Mouse (Mus musculus) megakaryocyte, embryonic 14.5 days (primary cell): ENCODE results near the gene Mras. TPM values are rescaled to one million over a fixed set of nuclear protein-coding genes. Genes with fewer than 3 reads are reported as not detected.

Experiments used
- H3K27me3 ChIP-seq: replicated peaks from 2 replicates; pipeline ENCODE3; 2012; ENCODE audit warnings: inconsistent platforms
- H3K36me3 ChIP-seq: replicated peaks from 2 replicates; pipeline ENCODE3; 2012; ENCODE audit warnings: low read length, inconsistent platforms, mixed read lengths
- H3K4me1 ChIP-seq: 2 replicates; pipeline ENCODE4 v1.6.1; 2012; ENCODE audit warnings: inconsistent platforms
- H3K4me3 ChIP-seq: replicated peaks from 2 replicates; pipeline ENCODE3; 2012; ENCODE audit warnings: moderate library complexity, mild to moderate bottlenecking, inconsistent platforms
- H3K9me3 ChIP-seq: 2 replicates; pipeline ENCODE4 v1.6.1; 2012; ENCODE audit warnings: inconsistent platforms
- FLI1 ChIP-seq: IDR thresholded peaks from 2 replicates; pipeline ENCODE4 v1.6.1; 2012; ENCODE audit warnings: low read length, inconsistent platforms, mixed read lengths
- GATA1 ChIP-seq: IDR thresholded peaks from 3 replicates; pipeline ENCODE4 v1.6.1; 2012; ENCODE audit warnings: mixed read lengths, low read length, inconsistent platforms, borderline replicate concordance
- polyA plus RNA-seq: library from polyadenylated mRNA; stranded (reverse); fragments of >175 nt; gene quantifications from 2 replicates; pipeline ENCODE4 v1.2.3, GENCODE M21; 2012; ENCODE audit warnings: low replicate concordance; ENCODE audit not compliant: insufficient read depth

Gene Mras
- polyA plus RNA-seq, 1 experiment: 0.09 TPM

DNA sequence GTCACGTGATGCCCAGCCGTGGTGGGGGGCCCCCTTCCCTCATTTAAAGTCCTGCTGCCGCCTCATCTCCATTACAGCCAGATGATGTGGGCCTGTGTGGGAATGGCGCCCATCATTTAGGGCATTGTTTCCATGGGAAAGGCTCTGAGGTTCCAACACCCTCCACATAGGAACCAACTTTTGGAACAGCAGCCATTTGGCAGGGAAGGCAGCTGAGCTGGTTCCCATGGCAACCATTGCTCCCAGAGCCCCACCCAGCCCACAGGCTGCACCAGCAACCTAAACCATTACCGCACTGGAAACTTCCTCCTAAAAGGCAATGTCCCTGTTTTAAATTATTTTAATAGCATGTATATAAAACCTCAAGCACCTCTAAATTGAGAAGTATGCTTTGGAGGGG lies 18.8 kb downstream of the Mras start:
- H3K4me3 ChIP-seq: no peak overlapping the region
- H3K27me3 ChIP-seq: peaks cover 54% of the 10 kb centered on the region
- TF ChIP-seq FLI1 (no peak), GATA1 (no peak)
- H3K9me3 ChIP-seq: no peaks in the 10 kb centered on the region
- no peaks in the 10 kb centered on the region; the same call in 1 of the 2 replicates for H3K4me1 ChIP-seq
- H3K36me3 ChIP-seq: no peaks in the 10 kb centered on the region

DNA sequence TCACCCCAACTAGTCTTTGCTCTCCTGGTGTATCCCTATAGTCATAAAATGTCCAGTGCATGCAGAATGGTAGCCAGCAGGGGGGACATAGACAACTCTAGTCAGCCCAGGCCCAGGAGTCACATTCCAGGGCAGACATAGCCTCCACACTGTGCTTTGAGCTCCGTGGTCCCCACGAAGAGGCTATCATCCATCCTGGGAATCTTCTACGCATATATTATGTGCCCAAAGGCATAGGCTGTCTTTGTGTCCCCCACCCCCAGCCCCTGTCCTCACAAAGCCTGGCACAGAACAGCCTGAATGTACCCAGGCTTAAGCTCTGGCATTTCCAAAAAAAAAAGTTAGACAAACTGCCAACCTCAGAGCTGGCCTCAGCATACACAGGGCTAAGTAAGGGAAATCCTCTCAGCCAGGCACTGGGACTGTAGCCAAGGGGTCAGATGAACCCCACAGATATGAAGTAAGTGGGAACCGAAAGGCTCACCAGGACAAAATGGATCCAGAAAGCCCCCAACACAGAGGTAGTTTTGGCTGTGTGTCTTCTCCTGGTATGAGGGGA lies 19.8 kb downstream of the Mras start:
- Histone ChIP-seq H3K36me3 (no peaks in the 10 kb centered on the region), H3K4me3 (no peak overlapping the region), H3K4me1 (no peaks in the 10 kb centered on the region; the same call in 1 of the 2 replicates), H3K9me3 (no peaks in the 10 kb centered on the region), H3K27me3 (peaks cover 59% of the 10 kb centered on the region)
- no peak for TF ChIP-seq FLI1
- no peak for TF ChIP-seq GATA1

DNA sequence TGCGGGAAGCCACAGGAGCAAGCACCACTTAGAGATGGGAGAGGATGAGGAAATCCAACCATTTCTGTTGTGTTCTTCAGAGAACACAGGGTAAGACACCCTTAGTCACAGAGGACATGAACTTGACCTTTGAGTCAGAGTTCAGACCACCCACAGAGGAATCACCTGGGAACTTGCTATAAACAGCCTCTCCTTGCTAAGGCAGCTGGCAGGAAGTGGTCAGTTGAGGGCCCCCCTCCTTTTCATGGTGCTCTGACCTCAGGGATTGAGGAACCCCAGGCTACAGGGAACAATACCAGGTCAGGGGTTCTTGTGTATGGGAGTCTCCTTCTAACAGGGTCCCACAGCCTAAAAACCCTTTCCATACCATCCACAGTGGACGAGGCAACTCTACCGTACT lies 20.4 kb downstream of the Mras start:
- H3K4me1 ChIP-seq: no peaks in the 10 kb centered on the region; the same call in 1 of the 2 replicates
- peaks cover 57% of the 10 kb centered on the region for H3K27me3 ChIP-seq
- TF ChIP-seq GATA1 (no peak), FLI1 (no peak)
- no peaks in the 10 kb centered on the region for H3K36me3 ChIP-seq
- no peak overlapping the region for H3K4me3 ChIP-seq
- H3K9me3 ChIP-seq: no peaks in the 10 kb centered on the region

DNA sequence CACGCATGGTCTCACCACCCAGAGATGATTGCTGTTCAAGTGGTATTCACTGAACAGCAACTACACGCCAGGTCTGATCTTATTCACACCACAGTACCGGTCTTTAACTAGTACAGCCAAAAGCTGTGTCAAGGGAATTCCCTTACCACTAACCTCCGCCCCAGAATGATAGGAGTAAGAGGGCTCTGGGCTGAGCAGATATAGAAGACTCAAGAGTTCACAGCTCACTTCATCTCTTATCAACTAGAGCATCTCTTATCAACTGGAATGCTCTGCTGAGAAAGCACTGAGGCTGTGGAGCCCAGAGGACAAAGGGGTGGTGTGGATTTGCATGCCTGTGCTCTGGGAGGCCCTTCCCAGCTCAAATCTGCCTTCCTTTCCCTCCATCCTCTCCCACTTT lies 25.4 kb downstream of the Mras start:
- H3K4me3 ChIP-seq: no peak overlapping the region
- H3K4me1 ChIP-seq: no peaks in the 10 kb centered on the region; the same call in 1 of the 2 replicates
- TF ChIP-seq FLI1: no peak
- TF ChIP-seq GATA1: no peak
- H3K27me3 ChIP-seq: peaks cover 23% of the 10 kb centered on the region
- H3K9me3 ChIP-seq: no peaks in the 10 kb centered on the region
- no peaks in the 10 kb centered on the region for H3K36me3 ChIP-seq

DNA sequence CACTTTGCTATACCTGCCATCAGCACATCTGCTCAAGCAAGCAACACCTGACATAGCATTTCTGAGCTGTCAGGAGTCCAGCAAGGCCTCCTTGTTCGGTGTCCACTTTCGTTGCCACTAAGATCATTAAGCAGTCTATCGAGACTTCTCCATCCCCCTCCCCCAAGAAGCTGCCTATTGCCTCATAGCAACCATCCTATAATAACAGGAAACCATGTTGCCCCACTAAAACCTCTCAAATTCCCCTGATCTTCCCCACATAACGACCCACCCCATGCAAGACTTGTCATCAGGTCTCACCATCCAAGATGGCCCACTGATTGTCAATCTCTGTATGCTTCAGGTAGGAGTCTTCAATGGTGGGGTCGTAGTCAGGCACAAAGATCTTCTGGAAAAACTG lies 26.1 kb downstream of the Mras start:
- H3K9me3 ChIP-seq: no peaks in the 10 kb centered on the region
- H3K4me3 ChIP-seq: no peak overlapping the region
- no peaks in the 10 kb centered on the region; the same call in 1 of the 2 replicates for H3K4me1 ChIP-seq
- no peaks in the 10 kb centered on the region for H3K36me3 ChIP-seq
- TF ChIP-seq FLI1 (no peak), GATA1 (no peak)
- peaks cover 22% of the 10 kb centered on the region for H3K27me3 ChIP-seq

DNA sequence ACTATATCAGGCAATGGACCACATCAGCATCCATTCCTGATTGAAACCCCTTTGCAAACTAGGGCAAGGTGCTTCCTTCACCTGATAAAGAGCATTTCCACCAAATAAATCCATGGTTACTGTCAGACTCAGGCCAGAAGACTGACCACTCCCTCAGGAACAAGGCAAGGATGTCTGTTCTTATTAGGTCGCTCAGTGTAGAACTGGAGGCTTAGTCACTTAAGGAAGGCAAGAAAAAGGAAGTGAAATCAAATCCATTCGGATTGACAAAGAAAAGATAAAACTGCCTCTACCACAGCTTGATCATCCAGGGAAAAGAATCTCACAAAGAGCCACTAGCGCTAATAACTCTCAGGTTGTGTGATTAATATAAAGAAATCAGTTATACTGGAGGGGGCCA lies 27.9 kb downstream of the Mras start:
- TF ChIP-seq FLI1: no peak
- no peak for TF ChIP-seq GATA1
- no peaks in the 10 kb centered on the region; the same call in 1 of the 2 replicates for H3K4me1 ChIP-seq
- no peak overlapping the region for H3K4me3 ChIP-seq
- H3K36me3 ChIP-seq: no peaks in the 10 kb centered on the region
- H3K27me3 ChIP-seq: peaks cover 17% of the 10 kb centered on the region
- no peaks in the 10 kb centered on the region for H3K9me3 ChIP-seq

DNA sequence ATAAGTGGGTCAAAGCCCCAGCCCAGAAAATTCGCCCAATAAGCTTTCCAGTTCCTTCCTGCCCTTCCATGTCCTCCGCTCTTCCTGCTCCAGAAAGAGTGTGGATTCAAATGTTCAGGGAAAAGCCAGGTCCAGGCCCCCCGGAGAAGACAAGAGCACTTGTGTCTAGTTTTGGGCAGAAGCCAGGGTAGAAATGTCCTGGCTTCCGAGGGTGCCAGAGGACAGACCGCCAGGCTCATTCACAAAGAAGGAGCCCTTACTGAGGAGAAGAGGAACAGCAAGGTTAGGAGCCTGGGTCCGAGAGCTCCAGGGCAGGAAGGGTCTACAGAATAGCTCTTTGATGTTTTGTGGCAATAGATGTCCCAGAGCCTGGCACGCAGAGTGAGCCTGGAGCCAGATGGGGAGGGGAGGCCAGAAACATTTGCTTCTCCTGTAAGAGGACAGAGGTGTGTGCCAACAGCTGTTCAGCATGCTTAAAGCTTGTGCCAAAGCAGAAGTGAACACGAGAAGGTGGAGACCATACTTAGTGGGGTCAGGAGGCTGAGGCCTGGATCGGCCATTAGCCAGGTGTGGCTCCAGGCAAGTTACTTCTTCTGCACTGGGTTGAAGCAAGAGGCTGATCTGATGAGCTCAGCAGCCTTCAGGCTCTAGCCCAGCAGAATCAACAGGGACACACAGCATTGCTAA lies 35.8 kb downstream of the Mras start:
- H3K27me3 ChIP-seq: peaks cover 24% of the 10 kb centered on the region
- no peaks in the 10 kb centered on the region; the same call in 1 of the 2 replicates for H3K4me1 ChIP-seq
- no peaks in the 10 kb centered on the region for H3K36me3 ChIP-seq
- no peaks in the 10 kb centered on the region for H3K9me3 ChIP-seq
- no peak overlapping the region for H3K4me3 ChIP-seq
- no peak for TF ChIP-seq GATA1
- no peak for TF ChIP-seq FLI1

DNA sequence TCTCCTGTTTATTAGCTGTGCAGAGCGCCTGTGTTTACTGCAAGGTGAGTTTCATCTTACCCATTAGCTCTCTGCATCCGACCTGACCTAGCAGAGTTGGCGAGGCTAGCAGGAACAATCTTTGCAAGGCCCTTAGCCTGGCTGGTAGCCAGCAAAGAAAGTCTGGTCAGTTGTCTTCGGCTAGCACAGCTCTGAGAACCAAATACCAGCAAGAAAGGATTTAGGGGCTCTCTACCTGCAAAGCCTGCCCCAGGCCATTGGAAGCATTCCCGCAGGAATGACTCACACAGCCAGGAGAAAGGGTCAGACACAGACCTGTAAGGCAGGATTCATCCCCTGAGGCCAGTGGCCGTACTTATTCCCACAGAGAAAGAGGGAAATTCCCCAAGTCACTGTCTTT lies 36.4 kb downstream of the Mras start:
- Histone ChIP-seq H3K4me3 (no peak overlapping the region), H3K9me3 (no peaks in the 10 kb centered on the region), H3K36me3 (no peaks in the 10 kb centered on the region), H3K27me3 (peaks cover 29% of the 10 kb centered on the region), H3K4me1 (no peaks in the 10 kb centered on the region; the same call in 1 of the 2 replicates)
- TF ChIP-seq GATA1: no peak
- TF ChIP-seq FLI1: no peak

DNA sequence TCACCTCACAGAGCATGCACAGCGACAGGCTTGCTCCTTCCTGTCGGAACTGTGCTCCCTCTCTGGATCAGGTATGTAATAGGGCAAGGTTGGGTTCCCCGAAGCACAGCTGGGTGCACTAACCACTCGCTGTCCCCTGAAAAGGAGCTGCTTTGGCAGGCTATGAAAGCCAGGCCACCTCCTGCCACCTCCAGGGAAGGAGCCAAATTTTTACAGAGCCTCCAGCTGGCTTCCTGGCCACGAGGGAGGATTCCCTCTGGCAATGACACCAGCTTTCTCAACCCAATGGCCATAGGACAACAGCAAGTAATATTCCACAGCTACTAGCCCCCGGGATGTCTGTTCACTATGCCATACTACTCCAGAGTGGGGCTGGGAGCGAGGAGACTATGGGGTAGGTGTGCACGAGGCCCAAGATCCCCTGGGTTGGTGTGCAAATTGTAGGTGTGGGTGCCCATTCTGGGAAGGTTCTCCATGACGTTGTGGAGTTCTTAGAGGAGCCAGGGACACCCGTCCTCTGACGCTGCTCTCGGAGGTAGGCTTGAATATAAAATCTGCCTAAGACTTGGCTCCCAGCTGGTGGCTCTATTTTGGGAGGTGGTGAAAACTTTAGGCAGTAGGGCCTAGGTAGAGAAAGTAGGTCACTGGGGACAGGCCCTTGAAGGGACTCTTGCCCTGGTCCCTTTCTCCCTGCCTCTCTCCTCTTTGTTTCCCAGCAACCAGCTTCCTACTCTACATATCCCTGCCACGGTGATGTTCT lies 39.9 kb downstream of the Mras start:
- no peaks in the 10 kb centered on the region for H3K36me3 ChIP-seq
- H3K4me1 ChIP-seq: no peaks in the 10 kb centered on the region; the same call in 1 of the 2 replicates
- H3K9me3 ChIP-seq: no peaks in the 10 kb centered on the region
- no peak overlapping the region for H3K4me3 ChIP-seq
- H3K27me3 ChIP-seq: peaks cover 45% of the 10 kb centered on the region
- no peak for TF ChIP-seq GATA1
- TF ChIP-seq FLI1: no peak

DNA sequence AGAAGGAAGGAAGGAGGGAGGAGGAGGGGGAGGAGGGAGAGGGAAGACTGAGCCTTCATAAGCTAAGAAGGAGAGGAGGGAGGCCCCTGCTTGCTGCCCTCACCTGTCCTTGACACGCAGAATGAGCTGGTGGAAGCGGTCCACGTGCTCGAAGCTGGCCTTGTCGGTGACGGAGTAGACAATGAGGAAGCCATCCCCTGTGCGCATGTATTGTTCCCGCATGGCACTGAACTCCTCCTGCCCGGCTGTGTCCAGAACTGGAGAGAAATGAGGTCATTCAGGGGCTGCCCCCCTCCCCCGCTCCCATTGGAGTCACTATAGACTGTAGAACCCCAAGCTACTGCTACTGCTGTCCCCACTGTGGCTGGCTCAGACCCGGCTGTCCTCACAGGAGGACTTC lies 42.8 kb downstream of the Mras start:
- H3K4me3 ChIP-seq: no peak overlapping the region
- TF ChIP-seq GATA1: no peak
- no peak for TF ChIP-seq FLI1
- no peaks in the 10 kb centered on the region for H3K4me1 ChIP-seq
- peaks cover 48% of the 10 kb centered on the region for H3K27me3 ChIP-seq
- no peaks in the 10 kb centered on the region for H3K36me3 ChIP-seq
- no peaks in the 10 kb centered on the region for H3K9me3 ChIP-seq
